Mouse (Mus musculus): ENCODE measurements around the gene D430042O09Rik. TPM values are rescaled to one million over a fixed set of nuclear protein-coding genes. Genes with fewer than 3 reads are reported as not detected.

The D430042O09Rik gene
- polyA plus RNA-seq, 1 experiment, result 18.4 TPM

DNA sequence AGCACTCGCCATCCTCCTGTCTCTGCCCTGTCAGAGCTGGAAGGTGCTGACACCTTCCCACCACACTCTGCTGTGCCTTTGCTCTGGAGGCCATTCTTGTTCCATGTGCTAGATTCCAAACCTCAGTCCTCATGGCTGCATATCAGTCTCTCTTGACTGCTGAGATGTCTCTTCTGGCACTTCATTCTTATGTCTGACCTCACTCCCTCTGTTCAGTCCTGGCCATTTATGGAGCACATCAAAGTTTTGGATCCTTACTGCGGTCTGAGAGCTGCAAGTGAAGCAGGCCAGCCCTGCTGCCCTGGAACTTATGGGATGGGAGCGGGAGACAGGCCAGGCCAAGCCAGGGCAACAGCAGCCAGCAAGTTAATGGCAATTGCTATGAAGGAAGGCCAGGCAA lies 56.7 kb downstream of the D430042O09Rik start:
- TF ChIP-seq CTCF (IDR thresholded peaks at IDR 0.05; ENCODE audit: borderline replicate concordance, extremely low read depth, insufficient read depth, insufficient read length) (no peak), POLR2A (IDR thresholded peaks at IDR 0.05; ENCODE audit: borderline replicate concordance, extremely low read depth, insufficient read depth, insufficient read length, poor library complexity, severe bottlenecking) (no peak)
- DNase-seq (ENCODE audit: low read depth), result no peak

DNA sequence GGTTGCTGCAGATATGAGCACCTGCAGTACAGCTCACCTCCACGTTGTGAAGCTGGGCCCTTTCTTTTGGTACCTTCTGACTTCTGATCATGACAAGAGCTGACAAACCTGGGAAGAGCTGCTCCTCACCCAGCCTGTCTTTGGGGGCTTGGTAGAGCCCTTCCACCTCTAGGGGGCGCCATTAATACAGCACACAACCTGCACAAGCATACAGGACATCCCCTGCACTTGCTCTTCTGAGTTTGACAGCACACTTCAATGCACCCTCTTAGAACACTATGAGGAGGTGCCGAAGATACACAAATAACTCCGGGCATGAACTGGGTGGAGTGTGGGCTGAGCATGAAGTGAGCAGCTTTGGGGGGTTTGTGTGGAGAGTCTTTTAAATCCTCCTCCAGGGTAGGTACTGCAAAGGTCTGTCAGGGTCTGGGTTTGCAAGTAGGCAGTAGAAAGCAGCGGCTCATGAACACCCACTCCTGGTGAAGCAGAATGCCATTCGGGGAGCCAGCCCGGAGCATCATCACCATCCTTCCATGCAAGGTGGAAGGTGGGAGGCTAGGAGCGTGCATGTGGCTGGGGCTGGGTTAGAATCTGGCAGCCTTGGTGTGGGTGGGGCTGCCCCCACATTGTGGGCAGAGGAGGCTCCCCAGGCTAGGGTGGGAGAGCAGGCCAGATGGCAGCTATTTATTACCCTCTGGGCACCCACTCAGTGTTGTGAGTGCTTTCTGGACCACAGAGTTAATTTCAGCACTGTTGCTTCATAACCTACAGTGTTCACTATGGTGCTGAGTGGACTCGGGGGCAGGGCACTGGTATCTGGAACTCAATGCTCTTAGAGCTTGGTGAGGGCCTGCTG lies 59.5 kb downstream of the D430042O09Rik start:
- TF ChIP-seq CTCF (IDR thresholded peaks at IDR 0.05; ENCODE audit: borderline replicate concordance, extremely low read depth, insufficient read depth, insufficient read length), result peak; percentile 79
- TF ChIP-seq POLR2A (IDR thresholded peaks at IDR 0.05; ENCODE audit: borderline replicate concordance, extremely low read depth, insufficient read depth, insufficient read length, poor library complexity, severe bottlenecking), result no peak
- peak; percentile 88 for DNase-seq (ENCODE audit: low read depth)

DNA sequence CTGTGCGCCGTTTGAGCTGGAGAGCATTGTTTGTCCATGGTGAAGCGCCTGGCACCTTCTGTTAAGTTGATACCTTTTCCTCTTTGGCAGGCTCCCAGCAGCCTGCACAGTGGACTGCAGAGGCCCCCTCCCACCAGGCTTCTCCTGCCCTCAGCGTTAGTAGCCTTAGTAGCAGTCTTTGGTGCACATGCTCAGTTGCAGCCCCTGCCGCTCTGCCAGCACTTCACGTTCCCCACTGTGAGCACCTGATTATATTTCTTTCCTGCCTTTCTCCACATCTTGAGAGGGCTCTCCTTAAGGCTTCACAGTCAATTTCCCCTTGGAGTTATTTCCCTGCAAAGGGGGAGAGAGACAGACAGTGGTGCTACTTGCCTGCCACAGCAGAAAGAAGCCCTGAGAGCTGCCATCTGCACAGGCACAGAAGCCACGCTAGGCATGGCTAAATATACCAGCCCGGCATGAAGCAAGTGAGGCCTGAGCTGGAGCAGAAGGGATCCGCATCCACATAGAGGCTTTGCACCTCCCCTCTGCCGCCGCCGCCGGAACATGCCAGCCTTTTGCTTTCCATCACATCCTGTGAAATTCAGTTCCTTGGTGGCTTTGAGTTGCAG lies 65.4 kb downstream of the D430042O09Rik start:
- DNase-seq (ENCODE audit: low read depth), result peak; percentile 63

DNA sequence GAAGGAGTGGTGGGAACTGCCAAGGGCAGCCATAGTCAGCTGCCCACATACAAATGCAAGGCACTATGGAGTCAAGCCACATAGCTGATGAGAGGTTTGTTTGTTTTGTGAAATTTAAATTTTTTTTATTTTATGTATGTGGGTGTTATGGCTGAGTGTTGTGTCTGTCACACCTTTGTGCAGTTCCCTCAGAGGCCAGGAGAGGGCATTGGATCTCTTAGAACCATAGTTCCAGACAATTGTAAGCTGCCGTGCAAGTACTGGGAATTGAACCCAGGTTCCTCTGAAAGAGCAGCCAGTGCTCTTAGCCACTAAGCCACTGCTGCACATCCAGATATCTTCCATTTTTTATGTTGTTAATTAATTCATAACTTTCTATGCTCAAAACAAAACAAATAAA lies 75.5 kb downstream of the D430042O09Rik start:
- TF ChIP-seq POLR2A (IDR thresholded peaks at IDR 0.05; ENCODE audit: borderline replicate concordance, extremely low read depth, insufficient read depth, insufficient read length, poor library complexity, severe bottlenecking) (no peak), CTCF (IDR thresholded peaks at IDR 0.05; ENCODE audit: borderline replicate concordance, extremely low read depth, insufficient read depth, insufficient read length) (peak; percentile 27; the same call in 1 of the 2 replicates)
- DNase-seq (ENCODE audit: low read depth), result no peak

More for the DNA sequence above, 65.4 kb downstream of the D430042O09Rik start:
- TF ChIP-seq CTCF (IDR thresholded peaks at IDR 0.05; ENCODE audit: borderline replicate concordance, extremely low read depth, insufficient read depth, insufficient read length), result no peak

DNA sequence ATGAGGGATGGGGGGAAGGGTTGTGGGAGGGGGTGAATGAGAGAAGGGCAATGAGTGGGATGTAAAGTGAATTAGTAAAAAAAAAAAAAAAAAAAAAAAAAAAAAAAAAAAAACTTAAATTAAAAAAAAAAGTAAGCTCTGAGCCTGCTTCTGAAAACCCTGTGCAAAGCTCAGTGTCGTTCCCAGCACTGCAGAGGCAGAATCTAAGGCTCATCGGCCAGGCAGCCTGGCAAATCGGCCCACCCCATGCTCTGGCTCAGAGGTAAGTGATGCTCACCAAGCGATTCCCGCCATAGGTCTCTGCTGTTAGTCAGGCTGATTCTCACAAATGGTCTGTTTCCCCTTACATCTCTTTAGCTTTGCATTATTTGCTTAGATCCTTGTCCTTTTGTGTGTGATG lies 78.4 kb downstream of the D430042O09Rik start:
- DNase-seq (ENCODE audit: low read depth), result no peak
- no peak for TF ChIP-seq CTCF (IDR thresholded peaks at IDR 0.05; ENCODE audit: borderline replicate concordance, extremely low read depth, insufficient read depth, insufficient read length)
- no peak for TF ChIP-seq POLR2A (IDR thresholded peaks at IDR 0.05; ENCODE audit: borderline replicate concordance, extremely low read depth, insufficient read depth, insufficient read length, poor library complexity, severe bottlenecking)

DNA sequence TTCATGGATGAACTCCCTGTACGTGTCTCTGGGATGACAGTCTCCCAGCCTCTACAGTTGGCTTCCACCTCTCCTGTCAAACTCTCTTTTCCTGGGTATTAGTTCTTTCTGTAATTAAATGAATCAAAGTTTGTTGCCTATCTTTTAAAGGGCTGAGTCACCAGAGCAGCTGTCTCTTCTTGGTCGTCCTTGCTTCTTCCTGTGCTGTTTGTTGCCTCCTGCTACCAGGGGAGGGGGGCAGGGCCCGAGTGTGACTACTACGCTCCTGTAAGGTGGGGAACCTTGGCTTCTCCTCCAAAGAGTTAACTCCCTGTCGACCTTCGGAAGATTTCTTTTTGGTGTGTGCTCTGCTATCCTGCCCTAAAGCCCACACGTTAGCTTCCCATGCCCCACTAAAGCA lies 79.4 kb downstream of the D430042O09Rik start:
- no peak for TF ChIP-seq CTCF (IDR thresholded peaks at IDR 0.05; ENCODE audit: borderline replicate concordance, extremely low read depth, insufficient read depth, insufficient read length)
- no peak for TF ChIP-seq POLR2A (IDR thresholded peaks at IDR 0.05; ENCODE audit: borderline replicate concordance, extremely low read depth, insufficient read depth, insufficient read length, poor library complexity, severe bottlenecking)
- DNase-seq (ENCODE audit: low read depth), result no peak

DNA sequence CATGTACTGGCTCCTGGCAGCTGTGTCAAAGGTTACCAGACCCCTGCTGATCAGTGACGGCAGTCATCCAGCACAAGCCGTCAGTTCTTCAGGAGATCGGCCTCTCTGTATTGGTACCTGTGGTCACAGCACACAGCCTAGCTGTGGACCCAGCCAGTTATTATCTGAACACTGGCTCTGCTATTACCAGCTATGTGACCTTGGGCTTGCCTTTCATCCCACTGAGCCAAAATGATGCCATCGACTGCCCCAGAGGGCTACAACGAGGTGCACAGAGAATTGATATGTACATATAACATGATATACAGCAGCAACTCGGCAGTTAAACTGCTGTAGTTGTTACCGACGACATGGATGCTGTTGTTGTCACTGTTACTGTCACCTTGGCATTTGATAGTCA lies 82.4 kb downstream of the D430042O09Rik start:
- DNase-seq (ENCODE audit: low read depth), result no peak
- TF ChIP-seq POLR2A (IDR thresholded peaks at IDR 0.05; ENCODE audit: borderline replicate concordance, extremely low read depth, insufficient read depth, insufficient read length, poor library complexity, severe bottlenecking), result no peak
- TF ChIP-seq CTCF (IDR thresholded peaks at IDR 0.05; ENCODE audit: borderline replicate concordance, extremely low read depth, insufficient read depth, insufficient read length), result no peak

DNA sequence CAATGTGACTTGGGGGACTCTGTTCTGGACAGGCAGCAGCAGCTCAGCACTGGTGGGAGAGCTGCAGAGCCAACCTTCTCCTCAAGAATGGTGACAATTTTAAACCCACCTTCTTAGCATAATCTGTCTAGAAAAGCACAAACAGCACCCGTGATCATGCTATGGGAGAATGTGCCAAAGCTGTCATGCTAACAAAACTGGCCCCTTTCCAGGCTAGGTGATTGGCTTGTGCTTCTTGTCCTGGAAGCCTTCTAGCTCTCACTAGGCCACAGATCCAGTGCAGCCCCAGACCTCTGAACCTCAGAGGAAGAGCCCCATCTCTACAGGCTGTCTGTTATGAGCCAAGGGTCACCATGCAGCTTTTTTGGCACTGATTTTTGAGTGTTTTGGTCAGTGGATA lies 98.9 kb downstream of the D430042O09Rik start:
- TF ChIP-seq CTCF (IDR thresholded peaks at IDR 0.05; ENCODE audit: borderline replicate concordance, extremely low read depth, insufficient read depth, insufficient read length) (no peak), POLR2A (IDR thresholded peaks at IDR 0.05; ENCODE audit: borderline replicate concordance, extremely low read depth, insufficient read depth, insufficient read length, poor library complexity, severe bottlenecking) (no peak)

DNA sequence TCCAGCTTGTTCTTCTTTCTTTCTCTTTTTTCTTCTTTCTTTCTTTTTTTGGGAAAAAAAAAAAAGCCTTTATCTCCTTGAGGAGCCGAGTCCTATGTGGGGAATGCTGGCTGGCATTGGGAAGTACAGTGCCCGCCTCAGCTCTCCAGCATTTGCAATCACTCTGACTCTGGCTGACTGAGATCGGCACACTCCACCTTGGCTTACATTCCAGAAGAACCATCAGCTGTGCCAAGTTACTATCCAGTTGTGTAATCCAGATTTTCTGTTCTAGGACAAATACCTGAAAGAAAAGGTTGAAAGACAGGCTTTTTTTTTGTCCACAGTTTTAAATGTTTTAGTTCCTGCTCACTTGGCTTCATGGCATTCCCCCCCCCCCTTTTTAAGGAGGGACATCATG lies 100.5 kb downstream of the D430042O09Rik start:
- no peak for TF ChIP-seq CTCF (IDR thresholded peaks at IDR 0.05; ENCODE audit: borderline replicate concordance, extremely low read depth, insufficient read depth, insufficient read length)
- no peak for TF ChIP-seq POLR2A (IDR thresholded peaks at IDR 0.05; ENCODE audit: borderline replicate concordance, extremely low read depth, insufficient read depth, insufficient read length, poor library complexity, severe bottlenecking)
- no peak for DNase-seq (ENCODE audit: low read depth)

More for the DNA sequence above, 98.9 kb downstream of the D430042O09Rik start:
- DNase-seq (ENCODE audit: low read depth), result no peak

DNA sequence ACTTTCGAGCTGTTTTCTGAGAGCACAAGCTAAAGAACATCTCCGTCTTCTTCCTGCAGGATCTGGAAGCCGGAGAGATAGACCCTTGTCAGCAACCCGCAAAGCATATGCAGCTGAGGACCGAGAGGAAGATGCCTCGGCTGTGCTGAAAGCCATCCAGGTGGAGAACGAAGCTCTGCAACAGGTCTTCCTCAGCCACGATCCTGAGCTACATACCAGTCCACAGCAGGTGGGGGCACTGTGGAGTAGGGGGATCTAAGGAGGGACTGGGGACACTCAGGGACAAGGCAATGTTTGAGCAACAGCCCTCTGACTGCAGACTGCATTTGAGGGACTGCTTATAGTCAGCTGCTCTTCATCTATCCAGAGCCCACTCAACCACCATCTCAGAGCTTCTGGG lies 105.0 kb downstream of the D430042O09Rik start:
- TF ChIP-seq POLR2A (IDR thresholded peaks at IDR 0.05; ENCODE audit: borderline replicate concordance, extremely low read depth, insufficient read depth, insufficient read length, poor library complexity, severe bottlenecking), result no peak
- no peak for TF ChIP-seq CTCF (IDR thresholded peaks at IDR 0.05; ENCODE audit: borderline replicate concordance, extremely low read depth, insufficient read depth, insufficient read length)
- no peak for DNase-seq (ENCODE audit: low read depth)

DNA sequence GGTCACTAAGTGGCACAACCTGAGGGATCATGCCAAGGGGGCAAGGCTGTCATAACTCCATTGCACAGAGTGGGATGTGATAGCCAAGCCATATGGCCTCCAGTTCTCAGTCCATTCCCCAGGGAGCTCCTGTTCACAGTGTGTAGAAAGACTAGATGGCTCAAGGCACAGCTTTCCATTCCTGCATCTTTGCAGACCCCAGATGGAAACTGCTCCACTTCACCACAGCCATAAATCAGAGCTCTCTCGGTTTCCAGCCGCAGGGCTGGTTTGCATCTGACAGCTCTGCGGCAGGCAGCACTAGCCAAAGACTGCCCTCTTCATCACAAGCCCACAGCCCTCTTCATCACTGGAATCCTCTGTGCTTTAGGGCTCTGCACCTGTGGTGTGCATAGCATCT lies 108.0 kb downstream of the D430042O09Rik start:
- TF ChIP-seq POLR2A (IDR thresholded peaks at IDR 0.05; ENCODE audit: borderline replicate concordance, extremely low read depth, insufficient read depth, insufficient read length, poor library complexity, severe bottlenecking), result no peak
- TF ChIP-seq CTCF (IDR thresholded peaks at IDR 0.05; ENCODE audit: borderline replicate concordance, extremely low read depth, insufficient read depth, insufficient read length), result no peak
- DNase-seq (ENCODE audit: low read depth), result peak; percentile 43

DNA sequence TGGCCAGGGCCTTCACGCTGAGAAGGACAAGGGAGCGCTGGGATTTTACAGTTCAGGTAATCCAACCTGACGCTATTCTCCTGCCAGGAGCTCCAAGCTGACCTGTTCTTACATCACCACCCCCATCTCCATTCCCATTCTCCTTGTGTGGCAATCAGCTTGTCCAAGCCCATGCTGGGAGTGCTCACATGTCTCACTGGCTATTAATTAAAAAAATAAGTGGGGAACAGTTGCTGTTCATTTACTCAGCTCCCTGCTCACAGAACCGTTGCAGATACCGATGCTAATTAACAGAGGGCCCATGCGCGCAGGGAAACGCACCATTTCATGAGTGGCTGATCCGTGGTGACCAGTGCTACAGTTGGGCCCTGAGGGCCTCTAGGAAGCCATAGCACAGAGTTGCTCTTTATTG lies 110.6 kb downstream of the D430042O09Rik start:
- no peak for TF ChIP-seq CTCF (IDR thresholded peaks at IDR 0.05; ENCODE audit: borderline replicate concordance, extremely low read depth, insufficient read depth, insufficient read length)
- TF ChIP-seq POLR2A (IDR thresholded peaks at IDR 0.05; ENCODE audit: borderline replicate concordance, extremely low read depth, insufficient read depth, insufficient read length, poor library complexity, severe bottlenecking), result no peak
- DNase-seq (ENCODE audit: low read depth), result peak; percentile 60

All from brain, embryonic 14.5 days (tissue).